In the genomic region with DNA sequence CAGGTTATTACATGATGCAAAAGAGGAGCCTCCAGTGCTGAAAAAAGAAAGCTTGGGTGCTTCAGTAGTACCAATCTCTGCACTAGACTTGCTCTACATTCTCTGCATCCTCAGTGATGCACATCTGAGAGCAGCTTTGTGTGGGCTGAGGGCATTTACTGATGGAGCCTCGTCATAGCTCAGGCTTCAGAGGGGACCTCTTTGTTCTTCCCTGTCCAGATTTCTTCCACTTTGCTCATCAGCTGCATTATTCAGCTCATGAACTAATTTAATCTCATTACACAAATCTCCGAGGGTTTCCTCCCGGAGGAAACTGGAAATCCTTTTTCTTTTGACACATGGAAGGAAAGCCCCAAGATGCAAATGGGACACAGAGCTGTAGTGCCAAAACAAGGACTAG, we compare ENCODE assay signal across 16 mouse cellular contexts. TPM values are rescaled to one million over a fixed set of nuclear protein-coding genes. Genes with fewer than 3 reads are reported as not detected.
"Had no signal": no experiment of that assay in that cellular context is flagged by ENCODE, and none has a peak within 500 bp of the region (broad histone marks: within the 10 kb centered on the region; RNA-seq: fewer than 3 reads in every experiment).

No protein-coding gene starts in this region.

- H3K4me1 ChIP-seq: intestine, embryonic 15.5 days; kidney, embryonic 15.5 days; limb, embryonic 15.5 days; liver, embryonic 13.5 days; lung, embryonic 15.5 days; megakaryocyte, embryonic 14.5 days; neural tube, embryonic 13.5 days had no signal

- H3K4me3 ChIP-seq: intestine, embryonic 15.5 days; kidney, embryonic 15.5 days; left cerebral cortex, adult 2 months; limb, embryonic 15.5 days; liver, embryonic 13.5 days; lung, embryonic 15.5 days; megakaryocyte, embryonic 14.5 days; neural tube, embryonic 13.5 days had no signal

- H3K4me2 ChIP-seq: intestine, embryonic 15.5 days; kidney, embryonic 15.5 days; limb, embryonic 15.5 days; liver, embryonic 13.5 days; lung, embryonic 15.5 days; neural tube, embryonic 13.5 days had no signal

- H3K36me3 ChIP-seq: intestine, embryonic 15.5 days; kidney, embryonic 15.5 days; limb, embryonic 15.5 days; liver, embryonic 13.5 days; lung, embryonic 15.5 days; neural tube, embryonic 13.5 days had no signal

- H3K27ac ChIP-seq: intestine, embryonic 15.5 days; kidney, embryonic 15.5 days; left cerebral cortex, adult 2 months; limb, embryonic 15.5 days; liver, embryonic 13.5 days; lung, embryonic 15.5 days; macrophage; neural tube, embryonic 13.5 days had no signal

- DNase-seq: kidney, adult 2 months; kidney, postnatal 14 days; liver, embryonic 13.5 days; liver, postnatal 0 days; lung, postnatal 14 days; right cerebral cortex, adult 18-20 months; right cerebral cortex, postnatal 25 days had no signal

- H3K9me3 ChIP-seq: intestine, embryonic 15.5 days; kidney, embryonic 15.5 days; limb, embryonic 15.5 days; liver, embryonic 13.5 days; lung, embryonic 15.5 days; megakaryocyte, embryonic 14.5 days; neural tube, embryonic 13.5 days had no signal

- H3K9ac ChIP-seq: intestine, embryonic 15.5 days; kidney, embryonic 15.5 days; limb, embryonic 15.5 days; liver, embryonic 13.5 days; liver, postnatal 0 days; lung, embryonic 15.5 days; neural tube, embryonic 13.5 days had no signal

- H3K27me3 ChIP-seq: intestine, embryonic 15.5 days; liver, embryonic 13.5 days; lung, embryonic 15.5 days had no signal

- ATAC-seq: intestine, embryonic 15.5 days; liver, postnatal 0 days had no signal

RNA-seq across cellular contexts. Expression of a gene that starts 56.5 kb away (rescaled TPM):
- total RNA-seq: monocyte, adult 5-6 weeks had no signal
- polyA plus RNA-seq: macrophage had no signal
